Mouse (Mus musculus): ENCODE measurements at regions not wholly inside any gene's neighbourhood (a gene's known extent, or its start where the extent isn't known, plus 50 kb on each side); places are given as distances from the start of the nearest gene placed in this dataset.

DNA sequence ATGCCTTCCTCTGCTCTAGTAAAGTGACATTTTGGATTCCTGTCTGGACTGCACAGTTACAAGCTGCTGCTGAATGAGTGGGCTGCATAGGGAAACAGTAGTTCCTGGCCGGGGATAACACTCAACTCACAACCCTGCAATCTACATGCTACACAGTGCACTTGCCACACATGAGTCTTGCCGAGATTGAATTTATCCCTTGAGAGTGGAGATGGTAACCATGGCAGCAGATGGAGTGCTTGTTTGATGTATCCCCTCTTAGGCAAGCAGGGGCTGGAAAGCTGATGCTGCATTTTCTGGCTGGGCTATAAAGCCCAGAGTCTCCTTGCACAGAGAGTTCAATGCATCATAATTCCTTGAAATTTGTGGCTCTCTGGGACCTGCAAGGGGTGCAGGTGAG lies 603.0 kb upstream of the Sox11 start:
- Histone ChIP-seq H3K4me3 (ENCODE audit: insufficient read depth, low read depth, low read length) (no peak overlapping the region), H3K4me1 (ENCODE audit: control insufficient read depth, insufficient read depth, low read length) (no peaks in the 10 kb centered on the region), H3K27me3 (replicated peaks; ENCODE audit: control insufficient read depth, insufficient read depth, low read length) (no peaks in the 10 kb centered on the region), H3K36me3 (ENCODE audit: control insufficient read depth, insufficient read depth, low read length) (no peaks in the 10 kb centered on the region), H3K27ac (ENCODE audit: insufficient read depth, low read depth, low read length) (no peak overlapping the region)
- WGBS: 59% methylated on average over 2 of the region's 2 CpGs
- DNase-seq: no peak
- TF ChIP-seq CTCF (conservative IDR thresholded peaks at IDR 0.05; ENCODE audit: insufficient read depth, insufficient read length, low read depth, low read length) (no peak), POLR2A (IDR thresholded peaks at IDR 0.05; ENCODE audit: low read depth, low read length) (no peak)

DNA sequence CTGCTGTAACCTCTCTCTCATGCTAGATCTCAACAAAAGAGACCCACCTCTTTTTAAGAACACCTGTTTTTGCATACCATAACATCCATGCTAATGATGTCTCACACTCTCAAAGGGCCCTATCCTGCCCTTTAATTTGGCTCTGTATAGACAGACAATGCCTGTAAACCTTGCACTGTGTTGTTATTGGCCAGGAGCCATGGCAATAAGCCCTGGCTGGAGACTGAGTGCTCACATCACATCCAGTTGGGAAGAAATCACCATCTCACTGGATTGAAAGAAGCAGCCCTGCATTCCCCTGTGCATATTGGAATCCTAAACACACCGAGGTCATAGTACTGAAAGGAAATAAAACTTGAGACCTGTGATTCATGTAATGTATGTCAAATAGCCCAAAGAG lies 598.7 kb upstream of the Sox11 start:
- Histone ChIP-seq H3K4me3 (ENCODE audit: insufficient read depth, low read depth, low read length) (no peak overlapping the region), H3K27ac (ENCODE audit: insufficient read depth, low read depth, low read length) (no peak overlapping the region), H3K36me3 (ENCODE audit: control insufficient read depth, insufficient read depth, low read length) (no peaks in the 10 kb centered on the region), H3K27me3 (replicated peaks; ENCODE audit: control insufficient read depth, insufficient read depth, low read length) (no peaks in the 10 kb centered on the region), H3K4me1 (ENCODE audit: control insufficient read depth, insufficient read depth, low read length) (no peaks in the 10 kb centered on the region)
- DNase-seq: peak; percentile 15
- WGBS: 20% methylated on average over 1 of the region's 1 CpGs
- no peak for TF ChIP-seq POLR2A (IDR thresholded peaks at IDR 0.05; ENCODE audit: low read depth, low read length)
- no peak for TF ChIP-seq CTCF (conservative IDR thresholded peaks at IDR 0.05; ENCODE audit: insufficient read depth, insufficient read length, low read depth, low read length)

- H3K4me1 ChIP-seq (ENCODE audit: control insufficient read depth, insufficient read depth, low read length): no peaks in the 10 kb centered on the region
- no peak overlapping the region for H3K27ac ChIP-seq (ENCODE audit: insufficient read depth, low read depth, low read length)
- H3K27me3 ChIP-seq (replicated peaks; ENCODE audit: control insufficient read depth, insufficient read depth, low read length): no peaks in the 10 kb centered on the region
- TF ChIP-seq POLR2A (IDR thresholded peaks at IDR 0.05; ENCODE audit: low read depth, low read length): no peak
- no peak for TF ChIP-seq CTCF (conservative IDR thresholded peaks at IDR 0.05; ENCODE audit: insufficient read depth, insufficient read length, low read depth, low read length)
- WGBS: 29% methylated on average over 7 of the region's 7 CpGs
- DNase-seq: no peak
- H3K4me3 ChIP-seq (ENCODE audit: insufficient read depth, low read depth, low read length): no peak overlapping the region
- no peaks in the 10 kb centered on the region for H3K36me3 ChIP-seq (ENCODE audit: control insufficient read depth, insufficient read depth, low read length)
Measured at GRCm38 (mm10) chr12:27932382-27933140, 590.2 kb upstream of the Sox11 start.

- 29% methylated on average over 11 of the region's 11 CpGs for WGBS
- Histone ChIP-seq H3K4me1 (ENCODE audit: control insufficient read depth, insufficient read depth, low read length) (no peaks in the 10 kb centered on the region), H3K27me3 (replicated peaks; ENCODE audit: control insufficient read depth, insufficient read depth, low read length) (no peaks in the 10 kb centered on the region; the same call in 1 of the 2 replicates), H3K4me3 (ENCODE audit: insufficient read depth, low read depth, low read length) (no peak overlapping the region), H3K27ac (ENCODE audit: insufficient read depth, low read depth, low read length) (no peak overlapping the region), H3K36me3 (ENCODE audit: control insufficient read depth, insufficient read depth, low read length) (no peaks in the 10 kb centered on the region)
- DNase-seq: no peak
- TF ChIP-seq POLR2A (IDR thresholded peaks at IDR 0.05; ENCODE audit: low read depth, low read length) (no peak), CTCF (conservative IDR thresholded peaks at IDR 0.05; ENCODE audit: insufficient read depth, insufficient read length, low read depth, low read length) (no peak)
Measured at GRCm38 (mm10) chr12:27928366-27928963, 586.1 kb upstream of the Sox11 start.

- 91% methylated on average over 6 of the region's 6 CpGs for WGBS
- Histone ChIP-seq H3K36me3 (ENCODE audit: control insufficient read depth, insufficient read depth, low read length) (no peaks in the 10 kb centered on the region), H3K27me3 (replicated peaks; ENCODE audit: control insufficient read depth, insufficient read depth, low read length) (no peaks in the 10 kb centered on the region; the same call in 1 of the 2 replicates), H3K27ac (ENCODE audit: insufficient read depth, low read depth, low read length) (no peak overlapping the region), H3K4me1 (ENCODE audit: control insufficient read depth, insufficient read depth, low read length) (no peaks in the 10 kb centered on the region), H3K4me3 (ENCODE audit: insufficient read depth, low read depth, low read length) (no peak overlapping the region)
- TF ChIP-seq CTCF (conservative IDR thresholded peaks at IDR 0.05; ENCODE audit: insufficient read depth, insufficient read length, low read depth, low read length): no peak
- TF ChIP-seq POLR2A (IDR thresholded peaks at IDR 0.05; ENCODE audit: low read depth, low read length): no peak
- no peak for DNase-seq
Measured at GRCm38 (mm10) chr12:27926730-27927129, 584.4 kb upstream of the Sox11 start.

- Histone ChIP-seq H3K27me3 (replicated peaks; ENCODE audit: control insufficient read depth, insufficient read depth, low read length) (no peaks in the 10 kb centered on the region; the same call in 1 of the 2 replicates), H3K27ac (ENCODE audit: insufficient read depth, low read depth, low read length) (no peak overlapping the region), H3K4me1 (ENCODE audit: control insufficient read depth, insufficient read depth, low read length) (no peaks in the 10 kb centered on the region), H3K36me3 (ENCODE audit: control insufficient read depth, insufficient read depth, low read length) (no peaks in the 10 kb centered on the region), H3K4me3 (ENCODE audit: insufficient read depth, low read depth, low read length) (no peak overlapping the region)
- 64% methylated on average over 1 of the region's 1 CpGs for WGBS
- no peak for DNase-seq
- TF ChIP-seq POLR2A (IDR thresholded peaks at IDR 0.05; ENCODE audit: low read depth, low read length) (no peak), CTCF (conservative IDR thresholded peaks at IDR 0.05; ENCODE audit: insufficient read depth, insufficient read length, low read depth, low read length) (no peak)
Measured at GRCm38 (mm10) chr12:27920607-27921006, 578.2 kb upstream of the Sox11 start.

DNA sequence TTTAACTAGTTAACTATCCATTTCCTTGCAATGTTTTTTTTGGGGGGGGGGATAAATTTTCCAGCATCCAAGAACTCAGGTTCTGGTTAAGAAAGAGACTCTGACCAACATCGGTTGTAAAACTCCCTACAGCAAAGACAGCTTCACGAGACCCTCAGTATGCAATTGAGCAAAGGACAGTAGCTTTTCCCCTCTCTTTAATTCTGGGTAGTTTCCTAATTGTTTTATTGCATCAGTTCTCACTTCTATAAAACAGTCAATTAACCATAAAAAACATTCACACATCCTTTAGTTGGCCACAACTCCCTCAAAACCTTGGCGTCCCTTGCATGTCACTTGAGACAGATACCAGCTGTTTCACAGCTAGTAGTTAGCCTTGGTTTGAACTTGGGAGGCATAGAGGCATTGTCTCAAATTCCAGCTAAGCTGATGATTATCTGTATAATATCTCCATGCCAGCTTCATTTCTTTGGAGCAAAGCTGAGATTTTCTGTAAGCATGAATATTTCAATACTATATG lies 574.1 kb upstream of the Sox11 start:
- DNase-seq: no peak
- no peaks in the 10 kb centered on the region for H3K4me1 ChIP-seq (ENCODE audit: control insufficient read depth, insufficient read depth, low read length)
- 29% methylated on average over 3 of the region's 3 CpGs for WGBS

More for the DNA sequence above, 574.1 kb upstream of the Sox11 start:
- TF ChIP-seq POLR2A (IDR thresholded peaks at IDR 0.05; ENCODE audit: low read depth, low read length) (no peak), CTCF (conservative IDR thresholded peaks at IDR 0.05; ENCODE audit: insufficient read depth, insufficient read length, low read depth, low read length) (no peak)
- Histone ChIP-seq H3K36me3 (ENCODE audit: control insufficient read depth, insufficient read depth, low read length) (no peaks in the 10 kb centered on the region), H3K27ac (ENCODE audit: insufficient read depth, low read depth, low read length) (no peak overlapping the region), H3K27me3 (replicated peaks; ENCODE audit: control insufficient read depth, insufficient read depth, low read length) (no peaks in the 10 kb centered on the region), H3K4me3 (ENCODE audit: insufficient read depth, low read depth, low read length) (no peak overlapping the region)
